Mouse (Mus musculus): Measurements from ENCODE around the gene Hp.

Hp gene

DNA sequence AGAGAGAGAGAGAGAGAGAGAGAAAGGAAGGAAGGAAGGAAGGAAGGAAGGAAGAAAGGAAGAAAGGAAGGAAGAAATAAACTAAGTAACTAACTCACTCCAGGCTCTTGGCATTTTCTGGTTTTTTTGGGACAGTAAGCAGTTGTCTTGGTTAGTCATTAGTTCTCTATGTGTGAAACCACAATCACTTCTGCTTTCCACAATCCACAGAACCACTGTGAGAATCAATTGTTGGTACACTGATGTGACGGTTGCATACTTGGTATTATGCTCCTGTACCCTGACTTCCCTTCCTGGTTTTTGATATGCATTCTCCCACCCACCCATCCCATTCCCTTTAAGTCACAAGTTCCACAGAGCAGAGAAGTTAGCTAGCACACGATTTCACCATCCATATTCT is 15.1 kb downstream of the Hp start:
- DNase-seq, result no peak

DNA sequence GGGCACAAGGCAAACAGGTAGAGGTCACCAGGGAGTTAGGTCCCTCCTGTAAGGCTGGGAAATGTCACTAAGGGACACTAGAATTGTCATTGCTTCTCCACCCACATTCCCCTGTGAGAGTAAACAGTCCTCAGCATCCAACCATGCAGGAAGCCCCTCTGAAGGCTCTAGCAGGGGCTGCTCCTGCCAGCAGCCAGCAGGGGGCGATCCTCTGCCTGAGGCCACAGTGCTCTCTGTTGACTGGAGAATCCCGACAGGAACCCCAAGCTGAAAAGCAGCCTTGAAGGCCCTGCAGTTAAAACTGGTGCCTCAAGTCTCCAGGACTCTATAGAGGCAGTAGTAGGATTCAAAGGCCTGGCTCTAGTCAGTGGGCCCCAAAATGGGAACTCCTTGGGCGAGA is 27.3 kb downstream of the Hp start:
- DNase-seq, result no peak

DNA sequence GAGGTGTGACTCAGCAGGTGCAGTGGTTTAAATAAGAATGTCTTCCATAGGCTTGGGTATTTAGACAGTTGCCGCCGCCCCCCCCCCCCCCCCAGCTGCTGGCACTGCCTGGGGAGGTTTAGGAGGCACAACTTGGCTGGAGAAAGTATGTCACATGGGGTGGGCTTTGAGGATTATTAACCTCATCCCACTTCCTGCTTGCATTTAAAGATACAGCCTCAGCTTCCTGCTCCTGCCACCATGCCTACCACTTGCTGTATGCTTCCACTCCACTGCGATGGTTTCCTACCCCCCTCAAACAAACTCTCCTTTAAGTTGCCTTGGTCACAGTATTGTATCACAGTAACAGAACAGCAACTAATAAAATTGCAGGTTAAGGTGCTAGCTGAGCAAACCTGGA is 34.9 kb downstream of the Hp start:
- no peak for DNase-seq

DNA sequence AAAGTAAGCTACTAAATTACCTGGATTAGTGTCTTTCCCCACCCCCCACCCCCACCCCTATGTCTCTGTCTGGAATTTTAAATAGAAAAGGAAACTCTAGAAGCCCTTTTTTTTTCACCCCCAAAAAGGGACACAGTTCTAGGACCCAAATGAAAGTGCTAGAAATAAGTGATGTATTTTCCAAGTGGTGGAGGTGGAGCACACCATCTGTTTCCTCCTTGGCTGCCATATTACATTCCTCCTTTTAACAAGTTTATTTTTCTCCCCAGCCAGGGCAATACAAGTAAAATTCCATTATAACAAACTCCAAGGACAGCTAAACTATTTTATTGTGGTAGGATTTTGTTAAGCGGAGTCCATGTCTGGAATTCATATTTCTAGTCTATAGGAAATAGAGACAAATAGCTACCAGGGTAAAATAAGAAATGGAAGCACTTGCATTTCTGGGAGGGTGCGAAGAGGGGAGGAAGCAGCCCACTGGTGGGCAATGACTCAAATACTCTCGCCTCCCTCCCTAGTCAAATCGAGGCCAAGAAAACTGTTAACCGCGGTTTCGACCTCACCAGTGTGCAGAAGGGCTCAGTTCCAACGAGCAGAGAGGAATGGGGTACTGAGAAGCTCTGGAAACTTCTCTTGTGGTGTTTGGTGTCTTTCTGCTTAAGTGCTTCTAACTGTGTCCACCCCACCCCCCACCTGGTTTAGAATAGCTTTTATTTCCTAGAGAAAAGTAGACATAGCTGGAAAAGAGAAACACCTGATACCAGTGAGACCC is 36.0 kb downstream of the Hp start:
- no peak for DNase-seq

DNA sequence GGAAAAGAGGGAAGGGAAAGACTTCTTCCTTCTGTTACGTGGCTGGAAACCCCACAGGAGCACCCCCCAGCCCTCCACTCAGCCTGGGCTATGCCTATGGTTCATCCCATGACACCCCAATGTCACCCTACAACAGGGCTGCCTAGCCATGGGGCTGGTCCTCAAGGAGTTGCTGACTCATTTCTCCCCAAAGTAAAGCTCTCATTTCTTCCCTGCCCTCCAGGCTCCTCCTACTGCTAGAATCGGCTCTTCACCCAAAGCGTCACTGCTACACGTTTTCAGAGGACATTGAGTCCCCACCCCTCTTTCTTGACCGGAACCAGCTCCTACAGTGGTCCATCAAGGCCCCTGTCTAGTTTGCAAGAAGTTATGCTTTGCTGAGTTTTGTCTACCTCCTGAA is 36.8 kb downstream of the Hp start:
- DNase-seq, result no peak

DNA sequence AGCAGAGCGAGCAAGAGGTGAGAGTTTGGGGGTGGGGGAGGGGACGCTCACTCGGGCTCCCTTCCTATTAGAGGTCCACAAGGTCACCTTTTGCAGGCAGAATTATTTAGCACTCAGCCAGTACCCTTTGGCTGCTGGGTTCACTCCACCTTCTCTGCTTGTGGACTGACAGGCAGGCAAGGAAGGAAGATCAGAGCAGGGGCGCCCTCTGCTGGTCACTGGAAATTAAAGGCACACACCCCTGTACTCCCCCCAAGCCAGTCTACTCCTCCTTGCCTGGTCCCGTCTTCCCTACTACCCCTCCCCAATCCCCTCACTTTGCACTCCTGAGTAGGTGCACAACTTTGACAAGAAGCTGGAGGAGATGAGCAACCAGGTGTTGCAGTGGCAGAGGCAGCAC is 42.3 kb downstream of the Hp start:
- peak; percentile 23 for DNase-seq

DNA sequence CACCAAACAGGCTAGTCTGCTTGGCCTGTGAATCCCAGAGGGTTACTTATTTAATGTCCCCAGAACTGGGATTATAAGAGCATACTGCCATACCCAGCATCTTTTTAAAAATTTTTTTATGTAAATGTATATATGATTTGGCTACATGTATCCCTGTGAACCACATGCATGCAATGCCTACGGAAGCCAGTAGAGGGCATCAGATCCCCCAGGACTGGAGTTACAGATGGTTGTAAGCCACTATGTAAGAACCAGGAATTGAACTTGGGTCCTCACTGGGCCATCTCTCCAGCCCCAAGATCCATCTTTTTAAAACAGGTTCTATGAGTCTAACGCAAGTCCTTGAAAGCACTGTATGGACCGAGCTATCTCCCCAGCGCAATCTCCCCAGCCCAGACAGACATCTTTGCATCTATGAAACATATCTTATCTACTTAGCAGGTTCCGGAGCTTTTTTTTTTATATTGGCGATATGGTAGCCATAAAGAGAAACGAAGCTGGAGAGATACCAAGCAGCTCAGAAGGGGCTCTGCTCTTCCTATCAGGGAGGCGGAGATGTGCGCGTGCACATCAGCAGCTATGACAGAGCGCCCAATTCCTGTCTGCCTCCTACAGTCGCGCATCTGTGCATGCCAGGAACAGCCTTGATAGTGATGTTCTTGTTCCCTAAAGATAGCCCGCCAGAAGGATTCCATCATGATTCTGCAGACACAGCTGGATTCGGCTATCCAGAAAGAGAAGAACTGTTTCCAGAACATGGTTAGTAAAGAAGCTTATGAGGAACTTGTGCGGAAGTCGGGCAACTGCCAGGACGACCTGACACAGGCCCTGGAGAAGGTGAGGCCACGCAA is 43.6 kb downstream of the Hp start:
- no peak for DNase-seq
